Mouse (Mus musculus) brain, embryonic 14.5 days (tissue): Measurements from ENCODE around the gene Wipf1.

Experiments
- CTCF ChIP-seq: fragments of 200-500 bp; IDR thresholded peaks from 2 replicates; pipeline ENCODE4 v1.5.1; 2012; ENCODE audit warnings: inconsistent platforms, mild to moderate bottlenecking, moderate library complexity, borderline replicate concordance; ENCODE audit not compliant: insufficient read depth, insufficient read length; ENCODE audit errors: extremely low read depth
- POLR2A ChIP-seq: fragments of 200-500 bp; IDR thresholded peaks from 2 replicates; pipeline ENCODE4 v1.6.1; 2012; ENCODE audit warnings: mild to moderate bottlenecking, inconsistent platforms, borderline replicate concordance; ENCODE audit not compliant: poor library complexity, insufficient read depth, insufficient read length, severe bottlenecking; ENCODE audit errors: extremely low read depth

DNA sequence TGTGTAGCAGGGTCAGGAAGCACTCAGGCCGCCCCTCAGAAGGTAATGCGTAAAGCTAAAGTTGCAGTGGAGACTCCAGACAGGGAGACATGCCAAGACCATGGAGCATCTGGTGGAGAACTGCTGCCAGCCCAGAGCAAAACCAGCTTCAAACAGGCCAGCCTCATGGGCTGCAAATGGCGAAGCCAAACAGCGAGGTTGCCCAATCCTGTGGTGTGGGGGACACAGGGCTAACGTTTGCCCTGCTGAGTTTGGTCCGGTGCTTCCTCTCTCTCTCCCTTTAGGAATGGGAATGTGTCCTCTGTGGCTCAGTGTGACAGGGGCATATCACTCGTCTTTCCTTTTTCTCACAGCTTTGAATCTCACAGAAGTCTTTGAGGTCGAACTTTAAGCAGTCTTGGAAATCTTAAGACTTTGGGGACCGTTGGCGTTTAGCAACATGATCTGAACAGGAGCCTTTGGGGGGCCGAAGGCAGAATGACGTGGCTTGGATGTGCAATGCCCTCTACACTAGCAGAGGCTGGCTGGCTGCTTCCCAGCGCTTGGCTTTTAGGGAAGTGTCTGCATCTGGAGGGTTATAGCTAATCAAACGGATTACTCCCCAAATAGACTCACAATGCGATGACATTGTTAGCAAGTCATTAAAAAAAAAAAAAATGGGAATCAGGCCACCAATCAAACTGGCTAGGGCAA, 6.7 kb upstream of the Wipf1 start:
- TF ChIP-seq CTCF (no peak), POLR2A (no peak)
